Mouse (Mus musculus): ENCODE measurements around the gene Gm10642. TPM values are rescaled to one million over a fixed set of nuclear protein-coding genes. Genes with fewer than 3 reads are reported as not detected.

The Gm10642 gene
- polyA plus RNA-seq, 1 experiment from 2014 or later: 0.49 TPM

GRCm38 (mm10) chr9:70698090-70698489, 42.0 kb downstream of the Gm10642 start:
- Histone ChIP-seq H3K9ac (ENCODE audit: low read depth, low read length) (no peak overlapping the region), H3K27ac (replicated peaks; ENCODE audit: low read depth, low read length) (no peak overlapping the region), H3K36me3 (ENCODE audit: control insufficient read depth, insufficient read depth, low read length) (no peaks in the 10 kb centered on the region), H3K4me1 (ENCODE audit: control insufficient read depth, insufficient read depth, low read length) (0 out of 2 replicates have a peak, but pooled peaks cover 3% of the 10 kb centered on the region), H3K27me3 (replicated peaks; ENCODE audit: control insufficient read depth, insufficient read depth, low read length) (no peaks in the 10 kb centered on the region), H3K4me2 (ENCODE audit: low read depth, low read length) (no peak overlapping the region), H3K4me3 (ENCODE audit: low read depth, low read length) (no peak overlapping the region), H3K9me3 (ENCODE audit: control insufficient read depth, low read length) (peaks cover 3% of the 10 kb centered on the region; the same call in 1 of the 2 replicates)
- 86% methylated on average over 1 of the region's 1 CpGs for WGBS
- no peak for DNase-seq (ENCODE audit: low spot score)
- ATAC-seq (ENCODE audit: low read depth): no peak

GRCm38 (mm10) chr9:70703597-70704203, 47.6 kb downstream of the Gm10642 start:
- ATAC-seq (ENCODE audit: low read depth) (no peak), DNase-seq (ENCODE audit: low spot score) (no peak)
- WGBS: 95% methylated on average over 5 of the region's 5 CpGs
- Histone ChIP-seq H3K4me1 (ENCODE audit: control insufficient read depth, insufficient read depth, low read length) (0 out of 2 replicates have a peak, but pooled peaks cover 3% of the 10 kb centered on the region), H3K9me3 (ENCODE audit: control insufficient read depth, low read length) (no peaks in the 10 kb centered on the region), H3K36me3 (ENCODE audit: control insufficient read depth, insufficient read depth, low read length) (peaks cover 12% of the 10 kb centered on the region; the same call in 1 of the 2 replicates), H3K27ac (replicated peaks; ENCODE audit: low read depth, low read length) (no peak overlapping the region), H3K9ac (ENCODE audit: low read depth, low read length) (no peak overlapping the region), H3K27me3 (replicated peaks; ENCODE audit: control insufficient read depth, insufficient read depth, low read length) (no peaks in the 10 kb centered on the region), H3K4me3 (ENCODE audit: low read depth, low read length) (no peak overlapping the region), H3K4me2 (ENCODE audit: low read depth, low read length) (no peak overlapping the region)

GRCm38 (mm10) chr9:70706444-70706843, 50.4 kb downstream of the Gm10642 start:
- H3K27me3 ChIP-seq (replicated peaks; ENCODE audit: control insufficient read depth, insufficient read depth, low read length): no peaks in the 10 kb centered on the region
- H3K36me3 ChIP-seq (ENCODE audit: control insufficient read depth, insufficient read depth, low read length): peaks cover 12% of the 10 kb centered on the region; the same call in 1 of the 2 replicates
- H3K4me2 ChIP-seq (ENCODE audit: low read depth, low read length): no peak overlapping the region
- ATAC-seq (ENCODE audit: low read depth): no peak
- 0 out of 2 replicates have a peak, but pooled peaks cover 1% of the 10 kb centered on the region for H3K4me1 ChIP-seq (ENCODE audit: control insufficient read depth, insufficient read depth, low read length)
- no peak for DNase-seq (ENCODE audit: low spot score)
- H3K4me3 ChIP-seq (ENCODE audit: low read depth, low read length): no peak overlapping the region
- H3K9ac ChIP-seq (ENCODE audit: low read depth, low read length): no peak overlapping the region
- 100% methylated on average over 1 of the region's 1 CpGs for WGBS
- H3K9me3 ChIP-seq (ENCODE audit: control insufficient read depth, low read length): no peaks in the 10 kb centered on the region
- no peak overlapping the region for H3K27ac ChIP-seq (replicated peaks; ENCODE audit: low read depth, low read length)

Other genes with a start within 250 kb of the Gm10642 start
- 123 and 153 TPM in 2 replicates for gene Ccnb2, start 234.7 kb upstream of the Gm10642 start, polyA plus RNA-seq (2014; fragmentation: Nextera tagmentation; extraction: Ambion mirVana)
- 24.6 and 25.7 TPM in 2 replicates for gene Rnf111, start 152.5 kb upstream of the Gm10642 start, polyA plus RNA-seq (2014; fragmentation: Nextera tagmentation; extraction: Ambion mirVana)
- 39.8 and 41.5 TPM in 2 replicates for gene Sltm, start 113.5 kb upstream of the Gm10642 start, polyA plus RNA-seq (2014; fragmentation: Nextera tagmentation; extraction: Ambion mirVana)
- gene Mindy2, start 923 bp downstream of the Gm10642 start, polyA plus RNA-seq (2014; fragmentation: Nextera tagmentation; extraction: Ambion mirVana): 15.3 and 15.5 TPM in 2 replicates
- 63.5 and 67.7 TPM in 2 replicates for gene Adam10, start 22.7 kb downstream of the Gm10642 start, polyA plus RNA-seq (2014; fragmentation: Nextera tagmentation; extraction: Ambion mirVana)